Mouse (Mus musculus) mature B cell (primary cell): ENCODE data around the gene Tbc1d10a.

Source experiments
- in situ Hi-C: fragments of 300-500 bp; cut with MboI; formaldehyde crosslinking; loops from 2 replicates; pipeline ENCODE4 v1.14.3; 2019

The Tbc1d10a gene

DNA sequence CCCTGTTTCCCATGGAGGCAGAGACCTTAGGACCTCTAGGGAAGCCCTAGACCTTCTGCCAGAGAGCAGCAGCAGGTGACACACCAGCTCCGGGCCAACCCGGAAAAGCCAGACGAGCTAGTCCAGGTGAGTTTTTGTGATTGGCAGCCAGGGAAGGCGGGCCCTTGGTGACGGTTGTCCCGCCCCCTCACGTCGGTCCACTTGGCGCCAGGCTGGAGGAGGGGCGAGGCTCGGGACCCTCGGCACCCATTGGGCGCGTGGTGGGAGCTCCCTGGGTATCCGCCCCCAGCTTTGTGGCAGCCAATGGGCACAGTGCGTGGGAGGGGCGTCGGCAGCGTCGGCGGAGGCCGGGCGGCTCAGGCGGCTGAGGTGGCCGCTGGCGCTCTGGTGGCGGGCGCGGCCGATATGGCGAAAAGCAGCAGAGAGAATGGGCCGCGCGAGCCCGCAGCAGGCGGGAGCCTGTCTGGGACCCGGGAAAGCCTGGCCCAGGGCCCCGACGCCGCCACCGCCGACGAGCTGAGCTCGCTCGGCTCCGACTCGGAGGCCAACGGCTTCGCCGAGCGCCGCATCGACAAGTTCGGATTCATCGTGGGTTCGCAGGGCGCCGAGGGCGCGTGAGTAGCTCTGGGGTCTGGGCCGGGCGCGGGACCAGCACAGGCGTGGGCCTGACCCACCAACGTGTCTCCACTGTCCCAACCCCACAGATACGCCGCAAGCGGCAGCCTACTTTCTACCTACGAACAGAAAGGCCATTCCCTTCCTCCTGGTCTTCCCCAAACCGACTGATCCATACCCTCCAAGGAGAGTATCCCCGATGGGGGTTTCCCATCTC is at the start of gene Tbc1d10a:
Gene Tbc1d10a, plus strand, starts transcription at position 304 of the 832 bp plus-strand sequence.
- in situ Hi-C loops: no loop called here

- in situ Hi-C loops: no loop called here
Observed at GRCm38 (mm10) chr11:4138964-4139363, 47.6 kb upstream of the Tbc1d10a start.

DNA sequence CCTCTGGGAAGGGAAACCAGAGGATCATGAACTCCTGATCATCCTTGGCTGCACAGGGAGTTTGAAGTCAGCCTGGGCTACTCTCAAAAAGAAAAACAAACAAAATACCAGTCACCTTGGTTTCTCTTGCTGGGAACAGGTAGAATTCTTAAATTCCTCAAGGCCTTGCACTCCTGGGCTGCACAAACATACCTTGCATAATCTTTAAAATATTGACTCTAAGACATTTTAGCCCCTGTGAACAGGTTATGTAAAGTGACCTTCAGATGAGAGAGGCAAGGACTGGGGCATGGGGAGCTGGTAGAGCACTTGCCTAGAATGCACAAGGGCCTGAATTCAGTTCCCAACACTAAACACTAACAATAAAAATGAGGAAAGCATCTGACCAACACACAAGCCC is 45.1 kb upstream of the Tbc1d10a start:
- in situ Hi-C loops: no loop called here

- in situ Hi-C loops: no loop called here
Observed at GRCm38 (mm10) chr11:4142352-4142751, 44.2 kb upstream of the Tbc1d10a start.

DNA sequence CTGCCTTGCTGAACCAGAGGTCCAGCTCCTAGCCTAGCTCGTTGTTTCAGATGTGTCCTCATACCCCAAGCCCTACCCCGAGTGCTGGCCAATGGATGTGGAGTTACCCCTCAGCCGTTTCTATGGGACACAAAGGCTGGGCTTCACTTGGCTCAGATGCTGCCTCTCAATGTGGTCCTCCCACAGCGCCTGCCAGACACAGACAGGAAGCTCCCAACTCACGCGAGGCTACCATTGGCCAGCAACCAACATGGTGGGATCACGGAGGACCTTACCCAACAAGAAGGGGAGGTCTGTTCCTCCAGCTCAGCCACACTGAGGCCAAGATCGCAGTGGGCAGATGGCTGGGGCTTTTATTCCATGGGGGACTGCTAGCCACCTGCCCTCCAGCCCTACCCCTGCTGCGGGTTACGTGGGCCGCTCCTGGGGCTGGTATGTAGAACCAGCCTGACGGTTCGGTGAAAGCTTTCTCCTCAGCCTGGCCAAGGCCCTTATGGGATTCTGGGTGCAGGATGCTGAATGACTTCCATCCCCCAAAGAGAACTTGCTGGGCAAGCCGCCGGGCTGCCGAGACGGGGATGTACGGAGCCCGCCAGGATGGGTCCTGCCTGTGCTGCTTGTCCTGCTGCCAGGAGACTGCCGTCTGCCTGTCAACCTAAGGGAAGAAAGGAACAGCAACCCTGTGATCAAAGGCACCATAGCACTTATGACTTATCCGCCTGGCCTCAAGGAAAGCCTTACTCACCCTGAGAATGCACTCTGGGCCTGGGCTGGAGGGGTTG is 43.1 kb upstream of the Tbc1d10a start:
- in situ Hi-C loops: no loop called here

DNA sequence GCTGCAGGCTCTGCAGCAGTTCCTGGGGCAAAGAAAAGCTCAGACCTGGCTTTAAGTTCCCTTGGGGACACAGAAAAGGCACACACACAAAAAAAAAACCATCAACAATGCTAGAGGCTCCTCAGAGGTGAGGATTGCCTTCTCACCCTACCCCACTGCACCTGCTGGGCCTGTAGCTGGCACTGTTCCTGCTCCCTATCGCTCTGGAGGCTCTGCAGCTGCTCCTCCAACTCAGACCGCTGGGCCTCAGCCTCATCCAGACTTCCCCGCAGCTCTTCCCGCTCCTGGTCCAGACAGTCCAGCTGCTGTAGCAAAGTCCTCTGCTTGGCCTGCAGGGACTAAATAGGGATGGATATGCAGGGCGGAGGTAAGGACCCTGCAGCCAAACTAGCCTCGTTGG is 40.2 kb upstream of the Tbc1d10a start:
- in situ Hi-C loops: no loop called here

- in situ Hi-C loops: no loop called here
Observed at GRCm38 (mm10) chr11:4147098-4147497, 39.5 kb upstream of the Tbc1d10a start.

DNA sequence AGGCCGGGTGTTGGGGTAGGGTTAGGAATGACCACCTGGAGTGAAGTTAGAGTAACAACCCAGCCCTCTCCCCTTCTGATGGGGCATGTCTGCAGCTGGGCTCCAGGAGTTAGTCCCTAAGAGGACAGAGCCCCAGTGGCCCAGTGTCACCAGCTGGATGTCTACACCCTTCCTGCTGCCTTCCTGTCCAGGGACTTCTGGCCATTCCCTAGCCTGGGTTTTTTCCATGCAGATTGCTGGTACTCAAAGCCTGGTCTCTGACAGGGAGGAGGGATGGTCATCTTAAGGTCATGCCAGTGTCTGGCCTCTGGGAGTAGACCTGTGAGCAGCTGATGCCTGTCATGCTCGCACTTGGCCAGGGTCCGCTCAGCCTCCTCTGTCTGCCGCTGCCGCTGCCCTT is 38.5 kb upstream of the Tbc1d10a start:
- in situ Hi-C loops: no loop called here

GRCm38 (mm10) chr11:4148536-4149156 is 37.9 kb upstream of the Tbc1d10a start:
- in situ Hi-C loops: no loop called here

DNA sequence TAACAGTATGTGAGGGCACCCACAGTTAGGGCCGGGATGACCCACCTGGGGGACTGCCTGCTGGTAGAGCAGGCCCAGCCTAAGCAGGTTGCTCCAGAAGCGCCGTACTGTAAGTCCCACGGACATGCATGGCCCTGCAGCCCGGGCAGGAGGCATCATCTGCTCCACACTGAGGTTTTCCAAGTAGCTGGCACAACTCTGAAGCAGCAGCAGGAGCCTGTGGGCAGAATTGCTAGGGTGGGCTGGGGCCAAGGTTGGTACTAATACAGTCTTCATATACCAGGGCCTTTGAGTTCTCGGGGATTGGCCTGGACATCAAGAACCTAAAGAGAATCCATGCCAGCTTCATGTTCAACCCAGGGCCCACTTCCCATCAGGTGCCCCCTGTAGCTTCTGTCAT is 36.7 kb upstream of the Tbc1d10a start:
- in situ Hi-C loops: no loop called here

DNA sequence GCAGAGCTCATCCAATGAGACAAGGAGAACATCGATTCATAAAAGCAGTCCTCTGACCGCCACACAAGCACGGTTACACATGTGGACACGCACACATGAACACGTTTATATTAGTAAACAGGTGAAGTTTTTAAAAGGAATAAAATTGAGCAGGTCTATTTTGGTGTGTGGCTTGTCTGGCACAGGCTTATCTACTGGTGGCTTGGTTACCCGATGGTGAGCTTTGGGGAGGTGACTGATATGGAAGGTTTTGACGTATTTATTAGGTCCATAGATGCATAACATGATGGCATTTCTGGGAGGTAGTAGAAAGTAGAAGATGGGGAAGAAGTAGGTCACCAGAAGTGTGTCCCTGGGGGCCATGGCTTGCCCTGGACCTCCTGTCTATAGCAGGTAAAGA is 32.9 kb upstream of the Tbc1d10a start:
- in situ Hi-C loops: no loop called here

GRCm38 (mm10) chr11:4155641-4156040 is 30.9 kb upstream of the Tbc1d10a start:
- in situ Hi-C loops: no loop called here

GRCm38 (mm10) chr11:4158676-4159075 is 27.9 kb upstream of the Tbc1d10a start:
- in situ Hi-C loops: no loop called here

GRCm38 (mm10) chr11:4159808-4160708 is 26.5 kb upstream of the Tbc1d10a start, which contains the start of the genes Ccdc157 and Sf3a1:
TSS of gene Ccdc157 (minus strand) at chr11:4160293.
TSS of gene Sf3a1 (plus strand) at chr11:4160350.
- in situ Hi-C loops: no loop called here

DNA sequence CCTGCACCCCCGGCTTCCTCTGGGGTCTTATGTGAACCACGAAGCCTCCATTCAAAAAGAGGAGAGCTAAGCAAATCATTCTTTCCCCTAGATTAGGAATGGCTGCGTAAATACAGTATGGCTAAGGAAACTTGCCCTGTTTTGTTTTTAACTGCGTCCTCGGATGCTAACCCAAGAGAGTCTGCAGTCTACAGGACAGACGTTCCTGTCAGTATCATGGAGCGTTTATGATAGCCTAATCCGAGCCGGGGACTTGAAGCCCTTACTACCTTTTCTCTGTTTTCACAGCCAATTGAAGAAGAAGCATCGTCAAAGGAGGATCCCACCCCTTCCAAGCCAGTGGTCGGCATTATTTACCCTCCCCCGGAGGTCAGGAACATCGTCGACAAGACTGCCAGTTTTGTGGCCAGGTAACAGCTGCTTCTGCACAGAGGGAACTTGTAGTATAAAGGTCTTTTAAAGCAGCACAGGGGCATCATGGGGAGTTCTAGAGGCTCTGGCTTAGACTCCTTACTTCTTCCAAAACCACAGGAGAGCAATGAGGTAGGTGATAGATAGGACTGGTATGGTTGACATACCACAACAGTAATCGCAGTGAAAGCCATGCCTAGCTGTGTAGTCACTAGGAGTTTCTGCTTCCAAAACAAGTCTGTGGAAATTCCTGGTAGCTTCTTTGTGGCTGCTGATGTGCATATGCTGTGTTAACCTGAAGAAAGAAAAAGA is 25.7 kb upstream of the Tbc1d10a start:
- in situ Hi-C loops: no loop called here

DNA sequence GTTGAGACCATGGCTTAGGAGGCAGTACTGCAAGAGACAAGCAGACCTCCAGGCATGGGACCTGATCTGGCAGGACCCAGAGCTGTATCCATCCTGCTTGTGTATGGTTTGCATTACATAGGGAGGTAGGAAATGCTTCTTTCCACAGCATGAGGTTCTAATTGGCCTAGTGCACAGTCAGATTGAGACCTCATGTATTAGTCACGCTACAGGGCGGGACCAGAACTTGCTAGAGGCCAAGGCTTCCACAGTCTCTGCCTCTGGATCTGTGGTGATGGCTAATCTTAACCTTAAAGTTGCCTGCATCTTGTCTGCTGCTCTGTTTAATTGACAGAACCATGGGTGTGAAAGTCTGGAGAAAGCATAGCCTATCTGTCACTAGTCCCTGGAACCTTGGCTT is 21.9 kb upstream of the Tbc1d10a start:
- in situ Hi-C loops: no loop called here

DNA sequence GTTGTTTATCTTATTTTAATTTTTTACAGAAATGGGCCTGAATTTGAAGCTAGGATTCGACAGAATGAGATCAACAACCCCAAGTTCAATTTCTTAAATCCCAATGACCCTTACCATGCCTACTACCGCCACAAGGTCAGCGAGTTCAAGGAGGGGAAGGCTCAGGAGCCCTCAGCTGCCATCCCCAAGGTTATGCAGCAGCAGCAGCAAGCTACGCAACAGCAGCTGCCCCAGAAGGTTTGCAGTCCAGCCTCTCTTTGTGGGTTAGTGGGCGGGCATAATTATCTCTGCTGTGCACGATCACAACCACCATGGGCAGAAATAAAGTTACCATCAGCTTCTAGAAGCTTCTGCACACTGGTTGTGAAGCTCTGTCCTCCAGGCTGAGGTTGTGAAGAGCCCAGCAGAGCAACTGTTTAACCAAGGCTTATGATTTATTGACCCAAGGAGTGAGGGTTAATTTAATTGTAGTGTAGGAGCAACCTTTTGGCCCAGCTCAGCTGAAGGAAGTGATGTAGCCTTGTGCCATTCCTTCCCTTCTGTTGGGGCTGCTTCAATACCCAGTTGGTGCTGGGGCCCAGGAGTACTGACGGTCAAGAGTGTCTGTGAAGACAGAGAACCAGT is 20.0 kb upstream of the Tbc1d10a start:
- in situ Hi-C loops: no loop called here

- in situ Hi-C loops: no loop called here
Observed at GRCm38 (mm10) chr11:4174586-4174985, 12.0 kb upstream of the Tbc1d10a start.

GRCm38 (mm10) chr11:4177716-4178115 is 8.9 kb upstream of the Tbc1d10a start:
- in situ Hi-C loops: no loop called here

DNA sequence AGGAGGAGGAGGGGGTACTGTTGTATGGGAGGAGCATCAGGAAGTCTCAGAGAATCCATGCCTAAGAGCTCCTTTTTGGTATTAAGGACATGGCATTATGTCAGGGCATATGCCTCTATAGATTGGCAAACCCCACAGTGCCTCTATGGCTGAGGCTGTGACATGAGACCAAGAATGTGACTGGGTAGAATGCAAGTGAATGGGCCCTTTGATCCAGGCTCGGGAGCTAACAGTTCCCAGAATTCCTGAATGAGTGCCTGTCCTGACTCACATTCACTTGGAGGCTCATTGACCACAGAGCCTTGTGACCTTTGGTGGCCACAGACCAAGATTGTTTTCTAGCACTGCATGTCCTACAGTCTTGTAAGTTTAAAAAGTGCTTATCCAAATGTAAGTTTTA is 4.5 kb upstream of the Tbc1d10a start:
- in situ Hi-C loops: no loop called here
